Mouse (Mus musculus): ENCODE results near the gene Slc5a10. TPM values are rescaled to one million over a fixed set of nuclear protein-coding genes. Genes with fewer than 3 reads are reported as not detected.
"Not testable (repeated sequence)": the region's sequence is repeated elsewhere in the genome, so short reads cannot be mapped to it uniquely, and the experiment has no call there.

Slc5a10 gene
- polyA plus RNA-seq, 1 experiment from 2014 or later, result not detected

DNA sequence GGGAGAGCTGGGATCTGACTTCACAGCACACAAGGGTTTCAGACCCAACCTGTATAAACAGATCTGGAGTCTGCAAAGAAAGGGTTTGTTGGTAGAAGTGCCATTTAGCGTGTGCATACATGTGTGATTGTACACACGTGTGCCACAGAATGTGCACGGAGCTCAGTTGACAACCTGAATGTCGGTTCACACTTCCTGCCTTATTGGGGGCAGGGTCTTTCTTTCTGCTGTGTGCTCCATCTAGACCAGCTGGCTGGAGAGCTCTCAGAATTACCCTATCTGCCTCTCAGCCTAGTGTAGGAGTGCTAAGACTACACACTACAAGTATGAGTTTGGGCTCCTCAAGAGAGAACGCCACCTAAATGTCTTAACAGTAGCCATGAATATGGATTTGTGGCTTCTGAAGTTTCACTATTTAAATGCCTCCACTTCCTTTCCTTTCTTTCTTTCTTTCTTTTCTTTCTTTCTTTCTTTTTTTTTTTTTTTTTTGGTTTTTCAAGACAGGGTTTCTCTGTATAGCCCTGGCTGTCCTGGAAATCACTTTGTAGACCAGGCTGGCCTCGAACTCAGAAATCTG is 80.9 kb downstream of the Slc5a10 start:
- no peaks in the 10 kb centered on the region for H3K4me1 ChIP-seq (replicated peaks)
- no peak for DNase-seq (ENCODE audit: low spot score)
- H3K27me3 ChIP-seq (ENCODE audit: insufficient read depth, poor library complexity, severe bottlenecking), result peaks cover 5% of the 10 kb centered on the region; the same call in 1 of the 2 replicates
- H3K27ac ChIP-seq, result no peak overlapping the region
- no peak overlapping the region for H3K4me3 ChIP-seq
- H3K9me3 ChIP-seq, result no peaks in the 10 kb centered on the region
- no peaks in the 10 kb centered on the region for H3K36me3 ChIP-seq
- 92% methylated on average over 6 of the region's 6 CpGs for WGBS

DNA sequence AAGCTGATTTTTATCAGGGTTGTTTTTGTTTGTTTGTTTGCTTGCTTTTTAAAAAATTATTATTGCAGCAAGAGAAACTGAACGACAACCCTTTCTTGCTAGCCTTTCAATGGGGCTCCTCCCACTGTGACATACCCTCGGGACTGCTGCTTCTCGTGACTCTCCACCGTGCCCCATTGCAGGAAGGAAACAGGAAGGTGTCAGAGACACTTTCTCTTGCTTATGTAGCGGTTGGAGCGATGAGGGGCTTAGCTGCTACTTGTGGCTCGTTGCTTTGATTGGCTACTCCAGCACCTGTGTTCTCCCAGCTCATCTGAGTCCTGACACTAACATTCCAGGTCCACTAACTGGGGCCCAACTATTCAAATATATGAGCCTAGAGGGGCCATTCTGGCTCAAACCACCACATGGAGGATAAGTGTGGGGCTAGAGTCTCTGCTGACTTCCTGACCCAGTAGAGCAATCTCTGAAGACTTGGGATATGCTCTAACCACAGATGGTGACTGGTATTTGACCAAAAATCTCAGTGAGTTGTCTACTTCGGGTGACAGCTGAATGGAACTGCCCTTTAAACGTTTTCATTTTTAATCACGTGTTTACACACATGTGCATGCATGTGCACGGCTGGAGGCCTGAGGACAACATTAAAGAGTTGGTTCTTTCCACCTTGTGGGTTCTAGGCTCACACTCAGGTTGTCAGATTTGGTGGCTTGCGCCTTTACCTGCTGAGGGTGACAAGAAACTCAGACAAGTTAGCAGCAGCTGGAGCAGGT is 81.7 kb downstream of the Slc5a10 start:
- Histone ChIP-seq H3K9me3 (no peaks in the 10 kb centered on the region), H3K36me3 (no peaks in the 10 kb centered on the region), H3K4me1 (replicated peaks) (no peaks in the 10 kb centered on the region), H3K4me3 (no peak overlapping the region), H3K27ac (no peak overlapping the region), H3K27me3 (ENCODE audit: insufficient read depth, poor library complexity, severe bottlenecking) (peaks cover 5% of the 10 kb centered on the region; the same call in 1 of the 2 replicates)
- no peak for DNase-seq (ENCODE audit: low spot score)
- 80% methylated on average over 12 of the region's 12 CpGs for WGBS

DNA sequence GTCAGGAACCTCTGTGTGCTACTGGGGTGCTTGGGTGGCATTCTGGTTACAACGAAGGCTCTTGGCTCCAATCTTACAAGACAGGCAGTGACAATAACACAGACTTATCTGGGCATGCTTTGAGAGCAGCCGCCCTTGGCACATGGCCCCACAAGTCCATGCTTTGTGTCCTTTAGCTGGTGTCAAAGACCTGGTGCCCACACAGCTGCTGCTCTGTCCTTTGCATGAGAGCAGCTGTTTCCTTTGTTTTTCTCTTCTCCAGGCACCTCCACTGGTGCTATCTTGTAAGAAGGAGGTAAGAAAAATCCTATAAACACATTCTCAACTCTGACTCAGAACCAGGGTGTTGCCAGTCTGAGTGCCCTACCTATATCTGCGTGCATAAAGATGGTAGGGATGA is 82.8 kb downstream of the Slc5a10 start:
- H3K9me3 ChIP-seq, result no peaks in the 10 kb centered on the region

DNA sequence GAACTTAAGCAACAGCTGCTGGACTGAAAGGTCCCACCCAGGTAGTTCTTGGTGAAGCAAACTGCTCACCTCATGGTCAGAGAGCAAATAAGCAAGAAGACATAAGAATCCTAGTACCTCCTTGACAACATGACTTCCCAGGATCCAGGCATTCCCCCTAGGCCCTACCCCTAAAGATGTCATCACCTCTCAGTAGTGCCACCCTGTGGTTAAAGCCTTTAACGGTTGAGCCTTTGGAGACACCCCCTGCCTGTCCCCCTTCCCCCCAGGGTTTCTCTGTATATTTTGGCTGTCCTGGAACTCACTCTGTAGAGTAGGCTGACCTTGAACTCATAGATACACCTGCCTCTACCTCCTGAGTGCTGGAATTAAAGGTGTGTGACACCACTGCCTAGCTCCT is 83.2 kb downstream of the Slc5a10 start:
- Histone ChIP-seq H3K4me1 (replicated peaks) (no peaks in the 10 kb centered on the region), H3K4me3 (no peak overlapping the region), H3K9me3 (no peaks in the 10 kb centered on the region), H3K27ac (no peak overlapping the region), H3K36me3 (no peaks in the 10 kb centered on the region), H3K27me3 (ENCODE audit: insufficient read depth, poor library complexity, severe bottlenecking) (peaks cover 5% of the 10 kb centered on the region; the same call in 1 of the 2 replicates)
- 47% methylated on average over 1 of the region's 1 CpGs for WGBS
- DNase-seq (ENCODE audit: low spot score), result no peak

More for the DNA sequence above, 82.8 kb downstream of the Slc5a10 start:
- Histone ChIP-seq H3K4me1 (replicated peaks) (no peaks in the 10 kb centered on the region), H3K36me3 (no peaks in the 10 kb centered on the region), H3K27ac (no peak overlapping the region), H3K4me3 (no peak overlapping the region), H3K27me3 (ENCODE audit: insufficient read depth, poor library complexity, severe bottlenecking) (peaks cover 5% of the 10 kb centered on the region; the same call in 1 of the 2 replicates)
- WGBS, result 95% methylated on average over 3 of the region's 3 CpGs
- no peak for DNase-seq (ENCODE audit: low spot score)

DNA sequence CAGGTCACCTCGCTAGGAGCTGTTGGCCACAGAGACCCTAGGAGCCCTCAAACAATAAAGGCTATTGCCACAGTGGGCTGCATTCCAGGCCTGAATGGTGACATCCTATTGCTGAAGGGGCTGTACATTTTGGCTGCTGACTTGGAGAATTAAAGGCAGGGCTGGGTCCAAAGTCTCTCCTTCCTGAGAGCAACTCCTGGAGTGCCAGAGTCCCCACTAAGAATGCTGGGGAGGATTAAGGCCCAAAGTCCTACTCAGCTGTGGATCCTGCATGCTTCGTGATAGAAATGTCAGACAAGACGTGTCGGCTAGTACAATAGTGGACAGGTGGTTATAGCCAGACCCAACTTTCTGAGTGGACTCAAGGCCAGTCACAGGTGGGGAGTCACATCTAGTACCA is 84.3 kb downstream of the Slc5a10 start:
- not testable (repeated sequence) for H3K36me3 ChIP-seq; H3K9me3 ChIP-seq; H3K27me3 ChIP-seq (ENCODE audit: insufficient read depth, poor library complexity, severe bottlenecking); H3K4me1 ChIP-seq (replicated peaks); H3K4me3 ChIP-seq; DNase-seq (ENCODE audit: low spot score); H3K27ac ChIP-seq
- 90% methylated on average over 3 of the region's 4 CpGs for WGBS

DNA sequence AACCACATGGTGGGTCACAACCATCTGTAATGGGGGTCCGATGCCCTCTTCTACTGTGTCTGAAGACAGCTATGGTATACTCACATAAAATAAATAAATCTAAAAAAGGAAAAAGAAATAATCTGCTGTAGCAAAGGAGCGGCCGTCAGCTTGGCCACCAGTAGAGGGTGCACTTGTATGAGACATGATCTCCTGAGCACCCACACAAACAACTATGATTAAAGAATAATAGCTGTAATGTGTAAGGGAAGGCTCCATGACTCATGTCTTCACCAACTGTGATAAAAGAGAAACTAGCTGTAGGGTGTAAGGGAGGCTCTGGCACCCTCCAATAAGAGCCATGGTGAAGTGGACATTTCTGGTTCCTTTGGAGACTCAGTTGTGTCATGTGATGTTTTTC is 91.0 kb downstream of the Slc5a10 start:
- no peak for DNase-seq (ENCODE audit: low spot score)
- 68% methylated on average over 3 of the region's 3 CpGs for WGBS

DNA sequence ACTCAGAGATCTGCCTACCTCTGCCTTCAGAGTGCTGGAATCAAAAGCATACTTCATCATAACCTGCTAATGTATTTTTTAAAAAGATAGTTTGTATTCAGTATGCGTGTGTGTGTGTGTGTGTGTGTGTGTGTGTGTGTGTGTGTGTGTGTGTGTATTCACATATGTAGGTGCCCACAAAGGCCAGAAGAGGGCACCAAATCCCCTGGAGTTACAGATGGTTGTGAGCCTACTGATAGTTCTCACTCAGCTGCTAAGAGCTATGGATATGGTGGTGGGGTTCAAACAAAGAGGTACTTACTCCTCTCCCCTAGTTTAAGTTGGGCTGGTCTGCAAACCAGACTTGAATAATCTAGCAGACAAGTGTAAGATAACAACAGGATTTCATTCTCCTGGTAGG is 94.1 kb downstream of the Slc5a10 start:
- Histone ChIP-seq H3K9me3 (no peaks in the 10 kb centered on the region), H3K4me1 (replicated peaks) (no peaks in the 10 kb centered on the region), H3K36me3 (no peaks in the 10 kb centered on the region), H3K27me3 (ENCODE audit: insufficient read depth, poor library complexity, severe bottlenecking) (no peaks in the 10 kb centered on the region), H3K4me3 (no peak overlapping the region), H3K27ac (no peak overlapping the region)
- no peak for DNase-seq (ENCODE audit: low spot score)
- 100% methylated on average over 1 of the region's 1 CpGs for WGBS

More for the DNA sequence above, 91.0 kb downstream of the Slc5a10 start:
- no peaks in the 10 kb centered on the region for H3K27me3 ChIP-seq (ENCODE audit: insufficient read depth, poor library complexity, severe bottlenecking)
- no peaks in the 10 kb centered on the region for H3K36me3 ChIP-seq
- H3K4me3 ChIP-seq, result no peak overlapping the region
- H3K4me1 ChIP-seq (replicated peaks), result no peaks in the 10 kb centered on the region
- H3K27ac ChIP-seq, result no peak overlapping the region
- no peaks in the 10 kb centered on the region for H3K9me3 ChIP-seq

DNA sequence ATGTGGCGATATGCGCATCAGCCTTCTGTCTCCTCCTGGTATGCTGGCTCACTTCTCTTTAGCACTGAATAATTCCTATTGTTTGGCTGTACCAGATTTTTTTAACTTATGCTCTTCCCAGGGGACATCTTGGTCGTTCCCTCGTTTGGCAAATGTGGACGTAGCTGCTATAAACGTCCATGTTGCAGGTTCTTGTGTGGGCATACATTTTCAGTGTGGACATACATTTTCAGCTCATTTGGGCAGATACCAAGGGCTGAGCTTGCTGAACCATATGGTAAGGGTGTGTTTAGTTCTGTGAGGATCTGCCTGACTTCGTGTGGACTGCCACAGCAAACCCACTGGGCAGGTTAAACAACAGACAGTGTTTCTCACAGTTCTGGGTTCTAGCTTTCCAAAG is 95.5 kb downstream of the Slc5a10 start:
- no peak overlapping the region for H3K4me3 ChIP-seq
- peaks cover 6% of the 10 kb centered on the region for H3K4me1 ChIP-seq (replicated peaks)
- no peak overlapping the region for H3K27ac ChIP-seq
- DNase-seq (ENCODE audit: low spot score), result no peak
- no peaks in the 10 kb centered on the region for H3K27me3 ChIP-seq (ENCODE audit: insufficient read depth, poor library complexity, severe bottlenecking)
- H3K9me3 ChIP-seq, result no peaks in the 10 kb centered on the region
- 85% methylated on average over 7 of the region's 7 CpGs for WGBS
- no peaks in the 10 kb centered on the region for H3K36me3 ChIP-seq

Other genes starting within 250 kb of the Slc5a10 start
- 78.2 and 88.3 TPM in 2 replicates for gene Mfap4, start 235.4 kb downstream of the Slc5a10 start, polyA plus RNA-seq (2016; fragmentation: Nextera tagmentation; extraction: Ambion mirVana)
- 99.5 and 107 TPM in 2 replicates for gene Mapk7, start 226.4 kb downstream of the Slc5a10 start, polyA plus RNA-seq (2016; fragmentation: Nextera tagmentation; extraction: Ambion mirVana)
- 51.9 and 54.7 TPM in 2 replicates for gene B9d1, start 215.7 kb downstream of the Slc5a10 start, polyA plus RNA-seq (2016; fragmentation: Nextera tagmentation; extraction: Ambion mirVana)
- 23.3 and 25.7 TPM in 2 replicates for gene Epn2, start 141.1 kb downstream of the Slc5a10 start, polyA plus RNA-seq (2016; fragmentation: Nextera tagmentation; extraction: Ambion mirVana)
- gene Grap, start 67.6 kb downstream of the Slc5a10 start, polyA plus RNA-seq (2016; fragmentation: Nextera tagmentation; extraction: Ambion mirVana), result 7.8 and 8.6 TPM in 2 replicates
- gene Fam83g, start 36.7 kb downstream of the Slc5a10 start, polyA plus RNA-seq (2016; fragmentation: Nextera tagmentation; extraction: Ambion mirVana), result 0.68 and 1.8 TPM in 2 replicates
- gene Prpsap2, start 41.3 kb upstream of the Slc5a10 start, polyA plus RNA-seq (2016; fragmentation: Nextera tagmentation; extraction: Ambion mirVana), result 44.8 and 47.6 TPM in 2 replicates
- 14.6 and 18.8 TPM in 2 replicates for gene Ulk2, start 134.2 kb upstream of the Slc5a10 start, polyA plus RNA-seq (2016; fragmentation: Nextera tagmentation; extraction: Ambion mirVana)
- gene Akap10, start 209.4 kb upstream of the Slc5a10 start, polyA plus RNA-seq (2016; fragmentation: Nextera tagmentation; extraction: Ambion mirVana), result 13.6 and 14.3 TPM in 2 replicates
- gene Specc1, start 235.9 kb upstream of the Slc5a10 start, polyA plus RNA-seq (2016; fragmentation: Nextera tagmentation; extraction: Ambion mirVana), result 14.5 and 14.9 TPM in 2 replicates

Data from hindbrain, embryonic 10.5 days (tissue).